Mouse (Mus musculus): ENCODE results near the gene Ammecr1. TPM values are rescaled to one million over a fixed set of nuclear protein-coding genes. Genes with fewer than 3 reads are reported as not detected.

Ammecr1 gene
- 4.9 and 5.3 TPM in 2 replicates for polyA plus RNA-seq (2015; fragmentation: Nextera tagmentation; extraction: Ambion mirVana)

- Histone ChIP-seq H3K4me1 (replicated peaks) (no peaks in the 10 kb centered on the region), H3K36me3 (no peaks in the 10 kb centered on the region), H3K9ac (replicated peaks) (peak within 1 kb of the TSS; percentile 74), H3K4me3 (replicated peaks) (peak within 1 kb of the TSS; percentile 69), H3K4me2 (replicated peaks) (peak within 1 kb of the TSS; percentile 71), H3K9me3 (no peaks in the 10 kb centered on the region), H3K27ac (peak within 1 kb of the TSS; percentile 92), H3K27me3 (peaks cover 34% of the 10 kb centered on the region)
- ATAC-seq = peak; percentile 94
- WGBS = 16% methylated on average over 87 of the region's 112 CpGs
Measured at GRCm38 (mm10) chrX:142966008-142966966, at the start of gene Ammecr1. Gene Ammecr1, minus strand, starts transcription at chrX:142966728.

GRCm38 (mm10) chrX:143014118-143014517, 47.6 kb upstream of the Ammecr1 start:
- no peak for ATAC-seq
- peaks cover 17% of the 10 kb centered on the region for H3K27me3 ChIP-seq
- no peaks in the 10 kb centered on the region for H3K36me3 ChIP-seq
- H3K4me2 ChIP-seq (replicated peaks) = no peak overlapping the region
- H3K4me1 ChIP-seq (replicated peaks) = no peaks in the 10 kb centered on the region
- H3K4me3 ChIP-seq (replicated peaks) = no peak overlapping the region
- 88% methylated on average over 3 of the region's 3 CpGs for WGBS
- no peak overlapping the region for H3K27ac ChIP-seq
- H3K9ac ChIP-seq (replicated peaks) = no peak overlapping the region
- H3K9me3 ChIP-seq = no peaks in the 10 kb centered on the region

GRCm38 (mm10) chrX:143012334-143012733, 45.8 kb upstream of the Ammecr1 start:
- Histone ChIP-seq H3K9me3 (no peaks in the 10 kb centered on the region), H3K4me3 (replicated peaks) (no peak overlapping the region), H3K4me1 (replicated peaks) (no peaks in the 10 kb centered on the region), H3K9ac (replicated peaks) (no peak overlapping the region), H3K36me3 (no peaks in the 10 kb centered on the region), H3K27ac (no peak overlapping the region), H3K4me2 (replicated peaks) (no peak overlapping the region), H3K27me3 (peaks cover 24% of the 10 kb centered on the region)
- 88% methylated on average over 3 of the region's 3 CpGs for WGBS
- no peak for ATAC-seq

GRCm38 (mm10) chrX:143011865-143012264, 45.3 kb upstream of the Ammecr1 start:
- Histone ChIP-seq H3K9me3 (no peaks in the 10 kb centered on the region), H3K9ac (replicated peaks) (no peak overlapping the region), H3K27ac (no peak overlapping the region), H3K4me2 (replicated peaks) (no peak overlapping the region), H3K4me3 (replicated peaks) (no peak overlapping the region), H3K27me3 (peaks cover 23% of the 10 kb centered on the region), H3K36me3 (no peaks in the 10 kb centered on the region), H3K4me1 (replicated peaks) (no peaks in the 10 kb centered on the region)
- WGBS = 86% methylated on average over 4 of the region's 4 CpGs
- no peak for ATAC-seq

- Histone ChIP-seq H3K9ac (replicated peaks) (no peak overlapping the region), H3K27ac (no peak overlapping the region), H3K4me3 (replicated peaks) (no peak overlapping the region), H3K36me3 (no peaks in the 10 kb centered on the region), H3K9me3 (no peaks in the 10 kb centered on the region), H3K27me3 (peaks cover 23% of the 10 kb centered on the region; the same call in 1 of the 2 replicates), H3K4me2 (replicated peaks) (no peak overlapping the region), H3K4me1 (replicated peaks) (no peaks in the 10 kb centered on the region)
- 86% methylated on average over 3 of the region's 3 CpGs for WGBS
- no peak for ATAC-seq
Measured at GRCm38 (mm10) chrX:143004131-143004846, 37.8 kb upstream of the Ammecr1 start.

- Histone ChIP-seq H3K9me3 (no peaks in the 10 kb centered on the region), H3K4me1 (replicated peaks) (no peaks in the 10 kb centered on the region), H3K9ac (replicated peaks) (no peak overlapping the region), H3K4me3 (replicated peaks) (no peak overlapping the region), H3K27ac (no peak overlapping the region), H3K36me3 (no peaks in the 10 kb centered on the region), H3K27me3 (peaks cover 15% of the 10 kb centered on the region; the same call in 1 of the 2 replicates), H3K4me2 (replicated peaks) (no peak overlapping the region)
- no peak for ATAC-seq
- WGBS = 76% methylated on average over 1 of the region's 1 CpGs
Measured at GRCm38 (mm10) chrX:142997214-142997613, 30.7 kb upstream of the Ammecr1 start.

- 48% methylated on average over 2 of the region's 2 CpGs for WGBS
- no peak for ATAC-seq
- Histone ChIP-seq H3K9ac (replicated peaks) (no peak overlapping the region), H3K9me3 (no peaks in the 10 kb centered on the region), H3K4me2 (replicated peaks) (no peak overlapping the region), H3K27me3 (peaks cover 14% of the 10 kb centered on the region; the same call in 1 of the 2 replicates), H3K27ac (no peak overlapping the region), H3K36me3 (no peaks in the 10 kb centered on the region), H3K4me1 (replicated peaks) (no peaks in the 10 kb centered on the region), H3K4me3 (replicated peaks) (no peak overlapping the region)
Measured at GRCm38 (mm10) chrX:142994514-142994913, 28.0 kb upstream of the Ammecr1 start.

- H3K4me3 ChIP-seq (replicated peaks) = no peak overlapping the region
- no peaks in the 10 kb centered on the region for H3K36me3 ChIP-seq
- H3K9ac ChIP-seq (replicated peaks) = no peak overlapping the region
- H3K9me3 ChIP-seq = no peaks in the 10 kb centered on the region
- H3K4me2 ChIP-seq (replicated peaks) = no peak overlapping the region
- H3K4me1 ChIP-seq (replicated peaks) = no peaks in the 10 kb centered on the region
- no peak overlapping the region for H3K27ac ChIP-seq
- WGBS = 89% methylated on average over 3 of the region's 3 CpGs
- no peak for ATAC-seq
- H3K27me3 ChIP-seq = peaks cover 33% of the 10 kb centered on the region
Measured at GRCm38 (mm10) chrX:142984170-142984569, 17.6 kb upstream of the Ammecr1 start.

- Histone ChIP-seq H3K27me3 (peaks cover 37% of the 10 kb centered on the region), H3K4me1 (replicated peaks) (no peaks in the 10 kb centered on the region), H3K4me3 (replicated peaks) (no peak overlapping the region), H3K9me3 (no peaks in the 10 kb centered on the region), H3K27ac (no peak overlapping the region), H3K4me2 (replicated peaks) (no peak overlapping the region), H3K9ac (replicated peaks) (no peak overlapping the region), H3K36me3 (no peaks in the 10 kb centered on the region)
- WGBS = 68% methylated on average over 6 of the region's 6 CpGs
- no peak for ATAC-seq
Measured at GRCm38 (mm10) chrX:142983638-142984037, 17.1 kb upstream of the Ammecr1 start.

- no peak for ATAC-seq
- Histone ChIP-seq H3K4me2 (replicated peaks) (no peak overlapping the region), H3K4me1 (replicated peaks) (no peaks in the 10 kb centered on the region), H3K4me3 (replicated peaks) (no peak overlapping the region), H3K9me3 (no peaks in the 10 kb centered on the region), H3K36me3 (no peaks in the 10 kb centered on the region), H3K27me3 (peaks cover 40% of the 10 kb centered on the region), H3K9ac (replicated peaks) (no peak overlapping the region), H3K27ac (no peak overlapping the region)
- WGBS = 92% methylated on average over 3 of the region's 3 CpGs
Measured at GRCm38 (mm10) chrX:142981530-142982130, 15.1 kb upstream of the Ammecr1 start.

- Histone ChIP-seq H3K4me3 (replicated peaks) (no peak overlapping the region), H3K9me3 (no peaks in the 10 kb centered on the region), H3K27ac (no peak overlapping the region), H3K4me2 (replicated peaks) (no peak overlapping the region), H3K36me3 (no peaks in the 10 kb centered on the region), H3K9ac (replicated peaks) (no peak overlapping the region), H3K27me3 (peaks cover 41% of the 10 kb centered on the region), H3K4me1 (replicated peaks) (no peaks in the 10 kb centered on the region)
- ATAC-seq = no peak
- 68% methylated on average over 2 of the region's 2 CpGs for WGBS
Measured at GRCm38 (mm10) chrX:142980855-142981529, 14.5 kb upstream of the Ammecr1 start.

Data from midbrain, embryonic 13.5 days (tissue).